Mouse (Mus musculus) stomach, embryonic 16.5 days (tissue): Measurements from ENCODE around the gene Espl1. TPM values are rescaled to one million over a fixed set of nuclear protein-coding genes. Genes with fewer than 3 reads are reported as not detected.

Experiments used
- ATAC-seq: fragments of 200-750 bp; cut with Nextera tagmentation; 2 replicates; pipeline ENCODE4 v1.8.0; 2017; ENCODE audit warnings: moderate number of reproducible peaks, moderate TSS enrichment; ENCODE audit not compliant: insufficient read depth, low FRiP score
- H3K27ac ChIP-seq: fragments of 300-500 bp; sonication (generic); 2 replicates; pipeline ENCODE4 v1.5.1; 2014; ENCODE audit warnings: low read length
- H3K27me3 ChIP-seq: fragments of 300-500 bp; sonication (generic); 2 replicates; pipeline ENCODE4 v1.6.1; 2014; ENCODE audit warnings: low read length, control low read depth, mixed read lengths; ENCODE audit not compliant: control insufficient read depth, insufficient read depth
- H3K36me3 ChIP-seq: fragments of 300-500 bp; sonication (generic); 2 replicates; pipeline ENCODE4 v1.6.1; 2014; ENCODE audit warnings: low read length; ENCODE audit not compliant: control insufficient read depth, insufficient read depth
- H3K4me1 ChIP-seq: fragments of 300-500 bp; sonication (generic); 2 replicates; pipeline ENCODE4 v1.6.1; 2014; ENCODE audit warnings: low read length, control low read depth, mixed read lengths; ENCODE audit not compliant: control insufficient read depth, insufficient read depth
- H3K4me2 ChIP-seq: fragments of 300-500 bp; sonication (generic); 2 replicates; pipeline ENCODE4 v1.6.1; 2014; ENCODE audit warnings: low read depth, low read length, mixed read lengths
- H3K4me3 ChIP-seq: fragments of 300-500 bp; sonication (generic); replicated peaks from 2 replicates; pipeline ENCODE4 v1.5.1; 2014; ENCODE audit warnings: mild to moderate bottlenecking, low read length
- H3K9ac ChIP-seq: fragments of 300-500 bp; sonication (generic); 2 replicates; pipeline ENCODE4 v1.6.1; 2014; ENCODE audit warnings: low read length
- H3K9me3 ChIP-seq: fragments of 300-500 bp; sonication (generic); replicated peaks from 2 replicates; pipeline ENCODE4 v1.6.1; 2016; ENCODE audit warnings: low read length, control low read depth; ENCODE audit not compliant: control insufficient read depth
- WGBS: fragments of 180-500 bp; shearing (Covaris S2); extraction: QIAGEN DNeasy Blood & Tissue Kit; methylation state at CpG from one replicate; pipeline ENCODE4 v1.1.7; 2014; 5-methylcytosine and 5-hydroxymethylcytosine counted together
- polyA plus RNA-seq: library from polyadenylated mRNA; unstranded; fragments of >200 nt; fragmentation: Nextera tagmentation; extraction: Ambion mirVana; gene quantifications from 2 replicates; pipeline ENCODE4 v1.2.1, GENCODE M21; 2015

Espl1 gene
- polyA plus RNA-seq, 1 experiment from 2014 or later, result 17.9 TPM

- Histone ChIP-seq H3K27me3 (no peaks in the 10 kb centered on the region), H3K36me3 (no peaks in the 10 kb centered on the region), H3K9ac (no peak overlapping the region), H3K9me3 (no peaks in the 10 kb centered on the region), H3K4me1 (no peaks in the 10 kb centered on the region), H3K4me2 (no peak overlapping the region), H3K4me3 (no peak overlapping the region), H3K27ac (no peak overlapping the region)
- ATAC-seq, result no peak
- WGBS, result 94% methylated on average over 3 of the region's 3 CpGs
Observed at GRCm38 (mm10) chr15:102344490-102344889, 48.4 kb downstream of the Espl1 start.

GRCm38 (mm10) chr15:102346444-102346843 lies 50.4 kb downstream of the Espl1 start:
- Histone ChIP-seq H3K9ac (no peak overlapping the region), H3K4me2 (no peak overlapping the region), H3K27me3 (no peaks in the 10 kb centered on the region), H3K4me1 (peaks cover 10% of the 10 kb centered on the region; the same call in 1 of the 2 replicates), H3K27ac (no peak overlapping the region), H3K9me3 (no peaks in the 10 kb centered on the region), H3K36me3 (no peaks in the 10 kb centered on the region), H3K4me3 (no peak overlapping the region)
- peak; percentile 16; the same call in 1 of the 2 replicates for ATAC-seq
- 61% methylated on average over 4 of the region's 4 CpGs for WGBS

GRCm38 (mm10) chr15:102350138-102350941 lies 54.3 kb downstream of the Espl1 start, which contains the start of gene Aaas:
Gene Aaas (minus strand): TSS chr15:102350771.
- H3K36me3 ChIP-seq, result no peaks in the 10 kb centered on the region
- H3K27me3 ChIP-seq, result no peaks in the 10 kb centered on the region
- H3K27ac ChIP-seq, result peak within 1 kb of the TSS; percentile 74
- H3K9ac ChIP-seq, result peak within 1 kb of the TSS; percentile 86
- WGBS, result under 1% methylated on average over 56 of the region's 56 CpGs
- peak within 1 kb of the TSS; percentile 87 for H3K4me3 ChIP-seq
- no peaks in the 10 kb centered on the region for H3K9me3 ChIP-seq
- H3K4me2 ChIP-seq, result peak within 1 kb of the TSS; percentile 87
- H3K4me1 ChIP-seq, result peaks cover 10% of the 10 kb centered on the region; the same call in 1 of the 2 replicates
- peak; percentile 89 for ATAC-seq

GRCm38 (mm10) chr15:102350942-102351291 lies 54.9 kb downstream of the Espl1 start:
- no peaks in the 10 kb centered on the region for H3K9me3 ChIP-seq
- no peaks in the 10 kb centered on the region for H3K27me3 ChIP-seq
- H3K27ac ChIP-seq, result peak overlapping the region; percentile 68
- 6% methylated on average over 11 of the region's 11 CpGs for WGBS
- peak overlapping the region; percentile 69 for H3K4me2 ChIP-seq
- H3K4me1 ChIP-seq, result peaks cover 12% of the 10 kb centered on the region
- peak overlapping the region; percentile 86 for H3K9ac ChIP-seq
- no peaks in the 10 kb centered on the region for H3K36me3 ChIP-seq
- no peak for ATAC-seq
- peak overlapping the region; percentile 87 for H3K4me3 ChIP-seq

GRCm38 (mm10) chr15:102352177-102352576 lies 56.1 kb downstream of the Espl1 start:
- 67% methylated on average over 2 of the region's 2 CpGs for WGBS
- Histone ChIP-seq H3K36me3 (no peaks in the 10 kb centered on the region), H3K4me3 (no peak overlapping the region), H3K4me2 (no peak overlapping the region), H3K9me3 (no peaks in the 10 kb centered on the region), H3K9ac (no peak overlapping the region), H3K4me1 (peaks cover 12% of the 10 kb centered on the region), H3K27ac (no peak overlapping the region), H3K27me3 (no peaks in the 10 kb centered on the region)
- no peak for ATAC-seq

- no peaks in the 10 kb centered on the region for H3K9me3 ChIP-seq
- H3K27me3 ChIP-seq, result peaks cover 12% of the 10 kb centered on the region
- H3K4me2 ChIP-seq, result no peak overlapping the region
- 86% methylated on average over 2 of the region's 2 CpGs for whole genome bisulfite sequencing
- peaks cover 21% of the 10 kb centered on the region for H3K4me1 ChIP-seq
- no peak overlapping the region for H3K9ac ChIP-seq
- H3K27ac ChIP-seq, result no peak overlapping the region
- no peaks in the 10 kb centered on the region for H3K36me3 ChIP-seq
- no peak for ATAC-seq
- H3K4me3 ChIP-seq, result no peak overlapping the region
Observed at GRCm38 (mm10) chr15:102353986-102354385, 57.9 kb downstream of the Espl1 start.

GRCm38 (mm10) chr15:102355134-102355870 lies 59.2 kb downstream of the Espl1 start:
- under 1% methylated on average over 44 of the region's 49 CpGs for WGBS
- H3K27me3 ChIP-seq, result peaks cover 15% of the 10 kb centered on the region

GRCm38 (mm10) chr15:102355871-102356441 lies 59.9 kb downstream of the Espl1 start:
- Histone ChIP-seq H3K4me1 (peaks cover 14% of the 10 kb centered on the region), H3K9ac (peak overlapping the region; percentile 80), H3K4me3 (peak overlapping the region; percentile 63), H3K27ac (peak overlapping the region; percentile 77), H3K36me3 (no peaks in the 10 kb centered on the region), H3K9me3 (no peaks in the 10 kb centered on the region), H3K4me2 (peak overlapping the region; percentile 99), H3K27me3 (peaks cover 15% of the 10 kb centered on the region)
- WGBS, result 6% methylated on average over 38 of the region's 38 CpGs
- ATAC-seq, result peak; percentile 42; the same call in 1 of the 2 replicates

More at GRCm38 (mm10) chr15:102355134-102355870, 59.2 kb downstream of the Espl1 start:
- no peaks in the 10 kb centered on the region for H3K36me3 ChIP-seq
- peak overlapping the region; percentile 63 for H3K4me3 ChIP-seq
- peaks cover 15% of the 10 kb centered on the region for H3K4me1 ChIP-seq
- H3K4me2 ChIP-seq, result peak overlapping the region; percentile 99
- H3K27ac ChIP-seq, result peak overlapping the region; percentile 77
- ATAC-seq, result peak; percentile 56; the same call in 1 of the 2 replicates
- no peaks in the 10 kb centered on the region for H3K9me3 ChIP-seq
- peak overlapping the region; percentile 80 for H3K9ac ChIP-seq
